Mouse (Mus musculus) liver, adult 2 months (tissue): ENCODE results near the gene Gsta1. TPM values are rescaled to one million over a fixed set of nuclear protein-coding genes. Genes with fewer than 3 reads are reported as not detected.
A peak's percentile ranks its signal among the peaks of the same experiment; 100 is the strongest.

ENCODE experiments used
- DNase-seq: peaks from one replicate; pipeline ENCODE4 v3.0.0-alpha.2; 2011; ENCODE audit warnings: low read depth, low spot score; ENCODE audit errors: extremely low read depth
- H3K27ac ChIP-seq: fragments of 200-500 bp; replicated peaks from 2 replicates; pipeline ENCODE4 v1.5.1; 2012; ENCODE audit warnings: low read depth, mild to moderate bottlenecking, control low read depth, inconsistent platforms, low read length; ENCODE audit not compliant: insufficient read depth
- H3K27me3 ChIP-seq: fragments of 200-500 bp; 2 replicates; pipeline ENCODE4 v1.6.1; 2012; ENCODE audit warnings: mild to moderate bottlenecking, moderate library complexity, low read length, inconsistent platforms; ENCODE audit not compliant: control insufficient read depth, insufficient read depth
- H3K36me3 ChIP-seq: fragments of 200-500 bp; 2 replicates; pipeline ENCODE4 v1.6.1; 2012; ENCODE audit warnings: low read length, inconsistent platforms; ENCODE audit not compliant: control insufficient read depth, insufficient read depth
- H3K4me1 ChIP-seq: fragments of 200-500 bp; 2 replicates; pipeline ENCODE4 v1.6.1; 2011; ENCODE audit warnings: low read length; ENCODE audit not compliant: control insufficient read depth, insufficient read depth
- H3K4me3 ChIP-seq: fragments of 200-500 bp; 2 replicates; pipeline ENCODE4 v1.5.1; 2011; ENCODE audit warnings: low read depth, mild to moderate bottlenecking, control low read depth, low read length, moderate library complexity; ENCODE audit not compliant: insufficient read depth
- H3K79me2 ChIP-seq: fragments of 200-500 bp; 2 replicates; pipeline ENCODE4 v1.6.1; 2012; ENCODE audit warnings: inconsistent platforms, mild to moderate bottlenecking, low read length, moderate library complexity; ENCODE audit not compliant: control insufficient read depth, insufficient read depth
- H3K9ac ChIP-seq: fragments of 200-500 bp; 2 replicates; pipeline ENCODE4 v1.6.1; 2012; ENCODE audit warnings: low read depth, mild to moderate bottlenecking, control low read depth, inconsistent platforms, low read length
- CTCF ChIP-seq: fragments of 200-500 bp; IDR thresholded peaks from 2 replicates; pipeline ENCODE4 v1.5.1; 2011; ENCODE audit warnings: low read depth, low read length, control low read depth
- POLR2A ChIP-seq: fragments of 200-500 bp; IDR thresholded peaks from 2 replicates; pipeline ENCODE4 v1.6.1; 2011; ENCODE audit warnings: low read length, control low read depth; ENCODE audit not compliant: insufficient read depth; ENCODE audit errors: extremely low read depth
- WGBS: fragments of 180-500 bp; shearing (Covaris S2); methylation state at CpG from one replicate; pipeline ENCODE4 v1.1.7; 2018; 5-methylcytosine and 5-hydroxymethylcytosine counted together
- polyA plus RNA-seq: library from polyadenylated mRNA; depleted of rRNA; stranded (reverse); fragments of >200 nt; gene quantifications from 2 replicates; pipeline ENCODE4 v1.2.3, GENCODE M21; 2012
- total RNA-seq: library from RNA; depleted of rRNA; stranded (reverse); fragments of >200 nt; gene quantifications from 2 replicates; pipeline ENCODE4 v1.2.3, GENCODE M21; 2014

Gsta1 gene
- total and polyA plus RNA-seq, 2 experiments = 2.8 to 6.1 TPM

DNA sequence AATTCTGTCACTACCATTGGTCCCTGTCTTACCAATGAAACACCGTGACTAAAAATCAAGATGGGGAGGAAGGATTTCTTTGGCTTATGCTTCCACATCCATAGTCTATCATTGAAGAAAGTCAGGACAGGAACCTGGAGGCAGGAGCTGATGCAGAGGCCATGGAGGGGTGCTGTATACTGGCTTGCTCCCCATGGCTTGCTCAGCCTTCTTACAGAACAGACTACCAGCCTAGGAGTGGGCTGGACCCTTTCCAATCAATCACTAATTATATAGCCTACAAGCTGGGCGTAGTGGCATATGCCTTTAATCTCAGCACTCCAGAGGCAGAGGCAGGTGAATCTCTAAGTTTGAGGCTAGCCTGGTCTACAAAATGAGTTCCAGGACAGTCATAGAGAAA lies 19.6 kb upstream of the Gsta1 start:
- H3K4me1 ChIP-seq = peaks cover 3% of the 10 kb centered on the region; the same call in 1 of the 2 replicates
- no peaks in the 10 kb centered on the region for H3K27me3 ChIP-seq
- TF ChIP-seq POLR2A = no peak
- TF ChIP-seq CTCF = no peak
- H3K9ac ChIP-seq = no peak overlapping the region
- H3K27ac ChIP-seq = no peak overlapping the region
- no peaks in the 10 kb centered on the region for H3K79me2 ChIP-seq
- 98% methylated on average over 2 of the region's 2 CpGs for WGBS
- H3K4me3 ChIP-seq = no peak overlapping the region
- no peak for DNase-seq
- peaks cover 12% of the 10 kb centered on the region for H3K36me3 ChIP-seq

DNA sequence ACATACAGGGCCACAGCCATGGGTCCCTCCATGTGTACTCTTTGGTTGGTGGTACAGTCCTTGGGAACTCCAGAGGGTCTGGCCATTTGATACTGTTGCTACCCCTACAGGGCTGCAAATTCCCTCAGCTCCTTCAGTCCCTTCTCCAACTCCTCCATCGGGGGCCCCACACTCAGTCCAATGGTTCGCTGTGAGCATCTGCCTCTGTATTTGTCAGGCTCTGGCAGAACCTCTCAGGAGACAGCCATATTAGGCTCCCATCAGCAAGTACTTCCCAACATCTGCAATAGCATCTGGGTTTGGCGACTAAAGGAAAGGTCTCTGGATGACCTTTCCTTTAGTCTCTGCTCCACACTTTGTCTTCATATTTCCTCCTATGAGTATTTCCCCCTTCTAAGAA lies 18.9 kb upstream of the Gsta1 start:
- H3K27ac ChIP-seq = no peak overlapping the region
- no peaks in the 10 kb centered on the region for H3K27me3 ChIP-seq
- no peak overlapping the region for H3K9ac ChIP-seq
- DNase-seq = no peak
- no peak overlapping the region for H3K4me3 ChIP-seq
- peaks cover 12% of the 10 kb centered on the region for H3K36me3 ChIP-seq
- WGBS = 95% methylated on average over 3 of the region's 3 CpGs
- no peaks in the 10 kb centered on the region for H3K79me2 ChIP-seq
- peaks cover 3% of the 10 kb centered on the region; the same call in 1 of the 2 replicates for H3K4me1 ChIP-seq
- TF ChIP-seq CTCF (no peak), POLR2A (no peak)

- H3K27me3 ChIP-seq = no peaks in the 10 kb centered on the region
- DNase-seq = peak; percentile 47
These were observed 18.0 kb upstream of the Gsta1 start for GRCm38 (mm10) chr9:78212341-78213049.

GRCm38 (mm10) chr9:78217074-78217473 lies 13.4 kb upstream of the Gsta1 start:
- no peak overlapping the region for H3K9ac ChIP-seq
- no peak overlapping the region for H3K4me3 ChIP-seq
- 18% methylated on average over 4 of the region's 4 CpGs for WGBS
- H3K27me3 ChIP-seq = no peaks in the 10 kb centered on the region
- TF ChIP-seq POLR2A (no peak), CTCF (no peak)
- H3K79me2 ChIP-seq = no peaks in the 10 kb centered on the region
- peak; percentile 99 for DNase-seq
- H3K4me1 ChIP-seq = peaks cover 3% of the 10 kb centered on the region; the same call in 1 of the 2 replicates
- 0 out of 2 replicates have a peak overlapping the region, but pooled peaks have one; percentile 19 for H3K27ac ChIP-seq
- no peaks in the 10 kb centered on the region for H3K36me3 ChIP-seq

More at GRCm38 (mm10) chr9:78212341-78213049, 18.0 kb upstream of the Gsta1 start:
- Histone ChIP-seq H3K36me3 (peaks cover 10% of the 10 kb centered on the region), H3K79me2 (no peaks in the 10 kb centered on the region), H3K4me3 (no peak overlapping the region), H3K27ac (no peak overlapping the region), H3K9ac (no peak overlapping the region), H3K4me1 (peaks cover 3% of the 10 kb centered on the region; the same call in 1 of the 2 replicates)
- TF ChIP-seq POLR2A (no peak), CTCF (no peak)
- WGBS = 45% methylated on average over 7 of the region's 7 CpGs

DNA sequence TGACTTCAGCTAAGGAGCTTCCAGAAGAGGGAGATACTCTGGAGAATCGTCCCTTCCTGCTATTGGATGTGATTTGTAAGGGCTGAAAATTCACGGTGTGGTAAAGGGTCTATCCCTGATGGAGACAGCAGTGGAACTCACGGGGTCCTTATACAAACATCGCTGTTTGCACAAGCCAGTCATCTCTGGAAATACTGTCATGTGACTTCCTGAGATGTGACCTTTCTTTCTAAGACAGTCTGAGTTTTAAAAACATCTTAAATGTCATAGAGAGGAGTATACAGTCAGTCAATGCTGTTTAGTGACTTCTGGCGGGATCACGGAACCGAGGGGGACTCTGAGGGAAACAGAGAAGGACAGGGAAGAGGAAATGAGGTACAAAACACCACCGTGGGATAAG lies 7.8 kb upstream of the Gsta1 start:
- no peak overlapping the region for H3K9ac ChIP-seq
- H3K4me1 ChIP-seq = peaks cover 8% of the 10 kb centered on the region; the same call in 1 of the 2 replicates
- 52% methylated on average over 8 of the region's 8 CpGs for WGBS
- H3K27ac ChIP-seq = no peak overlapping the region
- H3K79me2 ChIP-seq = no peaks in the 10 kb centered on the region
- no peak for DNase-seq
- H3K27me3 ChIP-seq = no peaks in the 10 kb centered on the region
- no peaks in the 10 kb centered on the region for H3K36me3 ChIP-seq
- TF ChIP-seq POLR2A = no peak
- no peak for TF ChIP-seq CTCF
- H3K4me3 ChIP-seq = no peak overlapping the region

DNA sequence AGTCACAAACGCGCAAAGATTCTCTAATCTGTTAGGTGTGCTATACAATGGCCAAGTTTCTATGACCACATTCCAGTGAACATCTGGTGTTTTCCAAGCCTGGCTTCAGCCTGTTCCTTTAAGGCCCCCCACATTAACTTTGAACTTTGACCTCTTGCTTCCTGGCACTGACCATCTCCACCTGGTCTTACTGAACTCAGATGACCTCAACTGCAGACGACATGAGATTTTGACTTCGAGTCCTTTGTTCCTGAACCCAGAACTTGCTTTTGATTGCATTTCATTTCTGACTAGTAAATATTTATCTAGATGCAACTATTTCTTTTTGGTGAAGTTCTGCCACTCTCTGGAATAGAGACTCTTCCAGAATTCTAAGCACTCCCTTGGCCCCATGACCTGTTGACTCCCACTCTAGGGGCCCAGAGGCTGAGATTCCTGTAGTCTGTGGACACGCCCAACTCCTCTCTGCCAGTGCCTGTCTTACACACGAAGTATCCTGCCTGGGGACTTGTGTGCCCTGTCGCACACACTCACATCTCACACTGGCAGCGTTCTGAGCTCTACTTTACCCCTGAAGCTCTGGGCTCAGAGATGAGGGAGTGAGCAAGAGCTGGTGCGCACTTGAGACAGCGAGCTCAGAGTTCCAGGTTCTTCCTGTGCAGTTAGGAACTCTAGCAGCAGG lies 7.1 kb upstream of the Gsta1 start:
- Histone ChIP-seq H3K36me3 (no peaks in the 10 kb centered on the region), H3K27ac (no peak overlapping the region), H3K4me1 (peaks cover 8% of the 10 kb centered on the region; the same call in 1 of the 2 replicates), H3K9ac (no peak overlapping the region), H3K4me3 (no peak overlapping the region), H3K27me3 (no peaks in the 10 kb centered on the region), H3K79me2 (no peaks in the 10 kb centered on the region)
- TF ChIP-seq CTCF = no peak
- TF ChIP-seq POLR2A = no peak
- peak; percentile 80 for DNase-seq
- 59% methylated on average over 10 of the region's 10 CpGs for WGBS
